Mouse (Mus musculus): Measurements from ENCODE around the gene Kif14. TPM values are rescaled to one million over a fixed set of nuclear protein-coding genes. Genes with fewer than 3 reads are reported as not detected.

Kif14 gene
- 0.54 and 0.74 TPM in 2 replicates for polyA plus RNA-seq (2012; rRNA removed)

GRCm38 (mm10) chr1:136466143-136466811 lies at the start of gene Kif14:
Gene Kif14, plus strand, starts transcription at chr1:136466343.
- peak; percentile 83 for DNase-seq (ENCODE audit: low spot score)

GRCm38 (mm10) chr1:136418393-136418792 lies 47.8 kb upstream of the Kif14 start:
- DNase-seq (ENCODE audit: low spot score) = no peak

GRCm38 (mm10) chr1:136427166-136427969 lies 38.8 kb upstream of the Kif14 start:
- no peak for DNase-seq (ENCODE audit: low spot score)

- no peak for DNase-seq (ENCODE audit: low spot score)
Measured at GRCm38 (mm10) chr1:136428981-136429380, 37.2 kb upstream of the Kif14 start.

GRCm38 (mm10) chr1:136430126-136430818 lies 35.9 kb upstream of the Kif14 start:
- DNase-seq (ENCODE audit: low spot score) = no peak

- no peak for DNase-seq (ENCODE audit: low spot score)
Measured at GRCm38 (mm10) chr1:136440741-136441140, 25.4 kb upstream of the Kif14 start.

GRCm38 (mm10) chr1:136442809-136443208 lies 23.3 kb upstream of the Kif14 start:
- no peak for DNase-seq (ENCODE audit: low spot score)

GRCm38 (mm10) chr1:136444555-136445255 lies 21.4 kb upstream of the Kif14 start:
- DNase-seq (ENCODE audit: low spot score) = no peak

- DNase-seq (ENCODE audit: low spot score) = no peak
Measured at GRCm38 (mm10) chr1:136446933-136447332, 19.2 kb upstream of the Kif14 start.

- DNase-seq (ENCODE audit: low spot score) = no peak
Measured at GRCm38 (mm10) chr1:136447338-136447737, 18.8 kb upstream of the Kif14 start.

- no peak for DNase-seq (ENCODE audit: low spot score)
Measured at GRCm38 (mm10) chr1:136449541-136449940, 16.6 kb upstream of the Kif14 start.

GRCm38 (mm10) chr1:136450206-136450605 lies 15.9 kb upstream of the Kif14 start:
- no peak for DNase-seq (ENCODE audit: low spot score)

GRCm38 (mm10) chr1:136452421-136452820 lies 13.7 kb upstream of the Kif14 start:
- no peak for DNase-seq (ENCODE audit: low spot score)

- DNase-seq (ENCODE audit: low spot score) = no peak
Measured at GRCm38 (mm10) chr1:136455756-136456585, 10.2 kb upstream of the Kif14 start.

GRCm38 (mm10) chr1:136456741-136457140 lies 9.4 kb upstream of the Kif14 start:
- no peak for DNase-seq (ENCODE audit: low spot score)

GRCm38 (mm10) chr1:136457403-136457802 lies 8.7 kb upstream of the Kif14 start:
- no peak for DNase-seq (ENCODE audit: low spot score)

- DNase-seq (ENCODE audit: low spot score) = no peak
Measured at GRCm38 (mm10) chr1:136458691-136459245, 7.4 kb upstream of the Kif14 start.

GRCm38 (mm10) chr1:136462443-136462842 lies 3.7 kb upstream of the Kif14 start:
- DNase-seq (ENCODE audit: low spot score) = no peak

GRCm38 (mm10) chr1:136465168-136465567 lies 975 bp upstream of the Kif14 start:
- no peak for DNase-seq (ENCODE audit: low spot score)

- no peak for DNase-seq (ENCODE audit: low spot score)
Measured at GRCm38 (mm10) chr1:136469408-136469807, 3.3 kb downstream of the Kif14 start.

- DNase-seq (ENCODE audit: low spot score) = no peak
Measured at GRCm38 (mm10) chr1:136470471-136470870, 4.3 kb downstream of the Kif14 start.
